Comparison of ENCODE assay signal across 8 mouse cellular contexts in genomic region chr2:32311443-32312317, GRCm38 (mm10). TPM values are rescaled to one million over a fixed set of nuclear protein-coding genes. Genes with fewer than 3 reads are reported as not detected.
DNase-seq lines count a peak whose midpoint lies in the region; ATAC-seq and TF ChIP-seq lines count a peak whose summit lies in the region.

No protein-coding gene starts in this region.

- H3K9me3 ChIP-seq in kidney, embryonic 16.5 days (ENCODE audit: low read length), result no peaks in the 10 kb centered on the region
- H3K9me3 ChIP-seq in hindbrain, embryonic 12.5 days (replicated peaks), result no peaks in the 10 kb centered on the region
- no peaks in the 10 kb centered on the region for H3K9me3 ChIP-seq in midbrain, embryonic 16.5 days (replicated peaks; ENCODE audit: control insufficient read depth, low read length, poor library complexity, severe bottlenecking)

- H3K4me2 ChIP-seq in kidney, embryonic 16.5 days (replicated peaks; ENCODE audit: low read depth, low read length), result peak overlapping the region; percentile 100
- peak overlapping the region; percentile 94 for H3K4me2 ChIP-seq in hindbrain, embryonic 12.5 days (replicated peaks)
- peak overlapping the region; percentile 78 for H3K4me2 ChIP-seq in midbrain, embryonic 16.5 days (ENCODE audit: low read length)

- TF ChIP-seq POLR2A in cortical plate, adult 2 months (IDR thresholded peaks at IDR 0.05; ENCODE audit: extremely low read depth, insufficient read depth, low read length), result no peak

- H3K27me3 ChIP-seq in kidney, embryonic 16.5 days (ENCODE audit: insufficient read depth, low read length), result no peaks in the 10 kb centered on the region
- peaks cover 28% of the 10 kb centered on the region for H3K27me3 ChIP-seq in hindbrain, embryonic 12.5 days
- no peaks in the 10 kb centered on the region for H3K27me3 ChIP-seq in midbrain, embryonic 16.5 days (ENCODE audit: control insufficient read depth, insufficient read depth, low read depth, low read length)

- peak overlapping the region; percentile 76 for H3K4me3 ChIP-seq in kidney, embryonic 16.5 days (ENCODE audit: low read length)
- no peak overlapping the region for H3K4me3 ChIP-seq in cortical plate, adult 2 months (ENCODE audit: insufficient read depth, low read length)
- peak overlapping the region; percentile 54 for H3K4me3 ChIP-seq in hindbrain, embryonic 12.5 days
- H3K4me3 ChIP-seq in midbrain, embryonic 16.5 days (ENCODE audit: low read depth, low read length), result peak overlapping the region; percentile 41

- H3K27ac ChIP-seq in kidney, embryonic 16.5 days (ENCODE audit: low read length), result no peak overlapping the region
- peak overlapping the region; percentile 0; the same call in 1 of the 2 replicates for H3K27ac ChIP-seq in cortical plate, adult 2 months (ENCODE audit: insufficient read depth, low read length)
- peak overlapping the region; percentile 18; the same call in 1 of the 2 replicates for H3K27ac ChIP-seq in hindbrain, embryonic 12.5 days
- no peak overlapping the region for H3K27ac ChIP-seq in midbrain, embryonic 16.5 days (ENCODE audit: low read length)

- H3K9ac ChIP-seq in kidney, embryonic 16.5 days (replicated peaks; ENCODE audit: low read length), result peak overlapping the region; percentile 77
- peak overlapping the region; percentile 86 for H3K9ac ChIP-seq in hindbrain, embryonic 12.5 days
- H3K9ac ChIP-seq in midbrain, embryonic 16.5 days (ENCODE audit: low read depth, low read length), result peak overlapping the region; percentile 74

- H3K4me1 ChIP-seq in kidney, embryonic 16.5 days (ENCODE audit: insufficient read depth, low read length), result peaks cover 39% of the 10 kb centered on the region
- peaks cover 2% of the 10 kb centered on the region; the same call in 1 of the 2 replicates for H3K4me1 ChIP-seq in cortical plate, adult 2 months (ENCODE audit: control insufficient read depth, insufficient read depth, low read length)
- H3K4me1 ChIP-seq in hindbrain, embryonic 12.5 days, result peaks cover 35% of the 10 kb centered on the region
- H3K4me1 ChIP-seq in midbrain, embryonic 16.5 days (ENCODE audit: control insufficient read depth, insufficient read depth, low read length), result peaks cover 4% of the 10 kb centered on the region; the same call in 1 of the 2 replicates

- peaks cover 6% of the 10 kb centered on the region for H3K36me3 ChIP-seq in kidney, embryonic 16.5 days (ENCODE audit: insufficient read depth, low read length)
- H3K36me3 ChIP-seq in hindbrain, embryonic 12.5 days, result peaks cover 28% of the 10 kb centered on the region
- peaks cover 35% of the 10 kb centered on the region for H3K36me3 ChIP-seq in midbrain, embryonic 16.5 days (ENCODE audit: control insufficient read depth, insufficient read depth, low read length)

- ATAC-seq in kidney, embryonic 16.5 days (ENCODE audit: low FRiP score, low TSS enrichment), result no peak
- ATAC-seq in hindbrain, embryonic 12.5 days (ENCODE audit: low FRiP score), result 0 out of 2 replicates have a peak, but pooled peaks have one; percentile 7
- ATAC-seq in midbrain, embryonic 16.5 days, result no peak

- WGBS in kidney, embryonic 16.5 days, result 9% methylated on average over 29 of the region's 42 CpGs
- WGBS in hindbrain, embryonic 12.5 days, result 10% methylated on average over 40 of the region's 42 CpGs
- 14% methylated on average over 32 of the region's 42 CpGs for WGBS in midbrain, embryonic 16.5 days

- DNase-seq in kidney, adult 9 months, result no peak
- DNase-seq in B cell, adult 2 months, result no peak
- no peak for DNase-seq in frontal cortex, postnatal 14 days (ENCODE audit: low spot score in 2 of 2)
- DNase-seq in adrenal gland, adult 2 months, result no peak

- TF ChIP-seq CTCF in cortical plate, adult 2 months (IDR thresholded peaks at IDR 0.05; ENCODE audit: extremely low read depth, insufficient read depth, low read length), result no peak

RNA-seq across cellular contexts. Expression of gene Swi5, which starts 23.8 kb away (rescaled TPM):
- 407 and 433 TPM in 2 replicates for polyA plus RNA-seq in kidney, embryonic 16.5 days (2015; fragmentation: Nextera tagmentation; extraction: Ambion mirVana)
- 256 and 268 TPM in 2 replicates for polyA plus RNA-seq in cortical plate, adult 2 months (2012; rRNA removed)
- polyA plus RNA-seq in hindbrain, embryonic 12.5 days (2016; fragmentation: Nextera tagmentation; extraction: Ambion mirVana), result 380 and 382 TPM in 2 replicates
- polyA plus RNA-seq in midbrain, embryonic 16.5 days (2015; fragmentation: Nextera tagmentation; extraction: Ambion mirVana), result 392 and 415 TPM in 2 replicates
- total RNA-seq in adrenal gland, adult 2 months (2021), result 100 to 1,000 TPM; 324 to 358 TPM
- polyA plus RNA-seq in adrenal gland, adult 2 months (2012; rRNA removed), result 317 and 318 TPM in 2 replicates

RNA-seq across cellular contexts. Expression of gene Golga2, which starts 24.5 kb away (rescaled TPM):
- 26.6 and 28.0 TPM in 2 replicates for polyA plus RNA-seq in kidney, embryonic 16.5 days (2015; fragmentation: Nextera tagmentation; extraction: Ambion mirVana)
- 60.1 and 65.0 TPM in 2 replicates for polyA plus RNA-seq in cortical plate, adult 2 months (2012; rRNA removed)
- 31.5 and 31.6 TPM in 2 replicates for polyA plus RNA-seq in hindbrain, embryonic 12.5 days (2016; fragmentation: Nextera tagmentation; extraction: Ambion mirVana)
- 31.8 and 35.7 TPM in 2 replicates for polyA plus RNA-seq in midbrain, embryonic 16.5 days (2015; fragmentation: Nextera tagmentation; extraction: Ambion mirVana)
- 10 to 100 TPM; 81.1 to 82.9 TPM for total RNA-seq in adrenal gland, adult 2 months (2021)
- 25.8 and 31.5 TPM in 2 replicates for polyA plus RNA-seq in adrenal gland, adult 2 months (2012; rRNA removed)

RNA-seq across cellular contexts. Expression of gene Ciz1, which starts 40.4 kb away (rescaled TPM):
- polyA plus RNA-seq in kidney, embryonic 16.5 days (2015; fragmentation: Nextera tagmentation; extraction: Ambion mirVana), result 54.9 and 66.7 TPM in 2 replicates
- 171 and 184 TPM in 2 replicates for polyA plus RNA-seq in cortical plate, adult 2 months (2012; rRNA removed)
- polyA plus RNA-seq in hindbrain, embryonic 12.5 days (2016; fragmentation: Nextera tagmentation; extraction: Ambion mirVana), result 59.1 and 66.3 TPM in 2 replicates
- polyA plus RNA-seq in midbrain, embryonic 16.5 days (2015; fragmentation: Nextera tagmentation; extraction: Ambion mirVana), result 56.3 and 58.7 TPM in 2 replicates
- 10 to 100 TPM; 54.0 to 94.0 TPM for total RNA-seq in adrenal gland, adult 2 months (2021)
- polyA plus RNA-seq in adrenal gland, adult 2 months (2012; rRNA removed), result 290 and 303 TPM in 2 replicates

RNA-seq across cellular contexts. Expression of gene Dnm1, which starts 41.5 kb away (rescaled TPM):
- 5.4 TPM in 2 replicates for polyA plus RNA-seq in kidney, embryonic 16.5 days (2015; fragmentation: Nextera tagmentation; extraction: Ambion mirVana)
- 1,325 and 1,395 TPM in 2 replicates for polyA plus RNA-seq in cortical plate, adult 2 months (2012; rRNA removed)
- 44.4 and 47.5 TPM in 2 replicates for polyA plus RNA-seq in hindbrain, embryonic 12.5 days (2016; fragmentation: Nextera tagmentation; extraction: Ambion mirVana)
- 55.1 and 66.3 TPM in 2 replicates for polyA plus RNA-seq in midbrain, embryonic 16.5 days (2015; fragmentation: Nextera tagmentation; extraction: Ambion mirVana)
- 10 to 100 TPM; 15.8 to 22.5 TPM for total RNA-seq in adrenal gland, adult 2 months (2021)
- 114 and 144 TPM in 2 replicates for polyA plus RNA-seq in adrenal gland, adult 2 months (2012; rRNA removed)

RNA-seq across cellular contexts. Expression of gene Uck1, which starts 51.7 kb away (rescaled TPM):
- 88.5 and 92.0 TPM in 2 replicates for polyA plus RNA-seq in kidney, embryonic 16.5 days (2015; fragmentation: Nextera tagmentation; extraction: Ambion mirVana)
- polyA plus RNA-seq in cortical plate, adult 2 months (2012; rRNA removed), result 60.1 and 65.2 TPM in 2 replicates
- polyA plus RNA-seq in hindbrain, embryonic 12.5 days (2016; fragmentation: Nextera tagmentation; extraction: Ambion mirVana), result 61.8 and 67.3 TPM in 2 replicates
- 101 and 107 TPM in 2 replicates for polyA plus RNA-seq in midbrain, embryonic 16.5 days (2015; fragmentation: Nextera tagmentation; extraction: Ambion mirVana)
- total RNA-seq in adrenal gland, adult 2 months (2021), result 100 to 1,000 TPM; 116 to 148 TPM
- 202 and 249 TPM in 2 replicates for polyA plus RNA-seq in adrenal gland, adult 2 months (2012; rRNA removed)

Comparison
In these comparisons a context has a peak if more than half of its experiments do, and no peak if none do; other contexts are left out.
1. H3K27ac ChIP-seq: peak in cortical plate, adult 2 months (single experiment) and hindbrain, embryonic 12.5 days (single experiment); none in kidney, embryonic 16.5 days (single experiment) and midbrain, embryonic 16.5 days (single experiment).
2. Peak in every context shown above with its lines, with median percentiles within 50 percentile points of each other: H3K4me2 ChIP-seq and H3K9ac ChIP-seq.